Mouse (Mus musculus) A20 (cell line): ENCODE results near the gene Clns1a.

Experiments used
- DNase-seq: peaks from one replicate; pipeline ENCODE4 v3.0.0-alpha.2; 2011; ENCODE audit warnings: low read depth, low spot score

Clns1a gene

GRCm38 (mm10) chr7:97696506-97697254 is at the start of gene Clns1a:
Clns1a (plus strand) TSS chr7:97696634.
- peak; percentile 94 for DNase-seq

- no peak for DNase-seq
Observed at GRCm38 (mm10) chr7:97647656-97648055, 48.8 kb upstream of the Clns1a start.

GRCm38 (mm10) chr7:97650729-97651128 is 45.7 kb upstream of the Clns1a start:
- no peak for DNase-seq

GRCm38 (mm10) chr7:97656144-97656543 is 40.3 kb upstream of the Clns1a start:
- no peak for DNase-seq

GRCm38 (mm10) chr7:97661634-97662033 is 34.8 kb upstream of the Clns1a start:
- no peak for DNase-seq

- peak; percentile 34 for DNase-seq
Observed at GRCm38 (mm10) chr7:97679239-97679638, 17.2 kb upstream of the Clns1a start.

GRCm38 (mm10) chr7:97687831-97688230 is 8.6 kb upstream of the Clns1a start:
- no peak for DNase-seq

GRCm38 (mm10) chr7:97695441-97695840 is 993 bp upstream of the Clns1a start:
- no peak for DNase-seq

- no peak for DNase-seq
Observed at GRCm38 (mm10) chr7:97696133-97696505, 315 bp upstream of the Clns1a start.

- no peak for DNase-seq
Observed at GRCm38 (mm10) chr7:97700173-97700572, 3.7 kb downstream of the Clns1a start.

- DNase-seq, result no peak
Observed at GRCm38 (mm10) chr7:97701106-97701505, 4.7 kb downstream of the Clns1a start.

- no peak for DNase-seq
Observed at GRCm38 (mm10) chr7:97707123-97707522, 10.7 kb downstream of the Clns1a start.

- no peak for DNase-seq
Observed at GRCm38 (mm10) chr7:97707809-97708208, 11.4 kb downstream of the Clns1a start.

- no peak for DNase-seq
Observed at GRCm38 (mm10) chr7:97709204-97709603, 12.8 kb downstream of the Clns1a start.

GRCm38 (mm10) chr7:97714651-97715050 is 18.2 kb downstream of the Clns1a start:
- no peak for DNase-seq

GRCm38 (mm10) chr7:97717326-97717725 is 20.9 kb downstream of the Clns1a start:
- no peak for DNase-seq

- DNase-seq, result no peak
Observed at GRCm38 (mm10) chr7:97719078-97719477, 22.6 kb downstream of the Clns1a start.

GRCm38 (mm10) chr7:97720109-97720508 is 23.7 kb downstream of the Clns1a start:
- DNase-seq, result no peak

GRCm38 (mm10) chr7:97722278-97722918 is 26.0 kb downstream of the Clns1a start:
- no peak for DNase-seq

- no peak for DNase-seq
Observed at GRCm38 (mm10) chr7:97723646-97724538, 27.5 kb downstream of the Clns1a start.

- no peak for DNase-seq
Observed at GRCm38 (mm10) chr7:97725401-97725800, 29.0 kb downstream of the Clns1a start.

- no peak for DNase-seq
Observed at GRCm38 (mm10) chr7:97726080-97726479, 29.6 kb downstream of the Clns1a start.
